Mouse (Mus musculus) left cerebral cortex, adult 11 months (tissue): ENCODE measurements around the gene Ces1c.

ENCODE experiments used
- DNase-seq: peaks from one replicate; pipeline ENCODE4 v3.0.0; 2022; ENCODE audit warnings: low spot score

Ces1c gene

GRCm38 (mm10) chr8:93131233-93131980 is at the start of gene Ces1c:
TSS of gene Ces1c (minus strand) at chr8:93131283.
- no peak for DNase-seq

- no peak for DNase-seq
These were observed 49.6 kb upstream of the Ces1c start for GRCm38 (mm10) chr8:93180581-93181129.

- no peak for DNase-seq
These were observed 45.5 kb upstream of the Ces1c start for GRCm38 (mm10) chr8:93176593-93176992.

- DNase-seq: no peak
These were observed 43.5 kb upstream of the Ces1c start for GRCm38 (mm10) chr8:93174554-93174953.

GRCm38 (mm10) chr8:93171846-93172590 is 40.9 kb upstream of the Ces1c start:
- no peak for DNase-seq

GRCm38 (mm10) chr8:93163363-93163762 is 32.3 kb upstream of the Ces1c start:
- DNase-seq: no peak

GRCm38 (mm10) chr8:93151401-93151800 is 20.3 kb upstream of the Ces1c start:
- DNase-seq: no peak

- DNase-seq: no peak
These were observed 16.2 kb upstream of the Ces1c start for GRCm38 (mm10) chr8:93147331-93147730.

GRCm38 (mm10) chr8:93140696-93141095 is 9.6 kb upstream of the Ces1c start:
- DNase-seq: peak; percentile 22

GRCm38 (mm10) chr8:93132196-93132595 is 1.1 kb upstream of the Ces1c start:
- no peak for DNase-seq

- DNase-seq: no peak
These were observed 4.6 kb downstream of the Ces1c start for GRCm38 (mm10) chr8:93126476-93126875.

- DNase-seq: no peak
These were observed 9.1 kb downstream of the Ces1c start for GRCm38 (mm10) chr8:93122005-93122404.

- DNase-seq: no peak
These were observed 35.7 kb downstream of the Ces1c start for GRCm38 (mm10) chr8:93095376-93095775.

GRCm38 (mm10) chr8:93091324-93091723 is 39.8 kb downstream of the Ces1c start:
- DNase-seq: no peak

GRCm38 (mm10) chr8:93088686-93089122 is 42.4 kb downstream of the Ces1c start:
- DNase-seq: no peak

- no peak for DNase-seq
These were observed 42.9 kb downstream of the Ces1c start for GRCm38 (mm10) chr8:93088193-93088592.

- DNase-seq: no peak
These were observed 51.2 kb downstream of the Ces1c start, which contains the start of gene Ces1b for GRCm38 (mm10) chr8:93079887-93080286. TSS of gene Ces1b (minus strand) at chr8:93080017.

- DNase-seq: no peak
These were observed 55.8 kb downstream of the Ces1c start for GRCm38 (mm10) chr8:93075251-93075650.

- DNase-seq: no peak
These were observed 67.5 kb downstream of the Ces1c start for GRCm38 (mm10) chr8:93063416-93064117.

- no peak for DNase-seq
These were observed 71.9 kb downstream of the Ces1c start for GRCm38 (mm10) chr8:93059185-93059584.

GRCm38 (mm10) chr8:93055238-93055637 is 75.8 kb downstream of the Ces1c start:
- no peak for DNase-seq
